Mouse (Mus musculus): ENCODE measurements around the gene Lpp. TPM values are rescaled to one million over a fixed set of nuclear protein-coding genes. Genes with fewer than 3 reads are reported as not detected.

The Lpp gene
- total RNA-seq, 2 experiments from 2014 or later: 29.5 to 32.5 TPM

DNA sequence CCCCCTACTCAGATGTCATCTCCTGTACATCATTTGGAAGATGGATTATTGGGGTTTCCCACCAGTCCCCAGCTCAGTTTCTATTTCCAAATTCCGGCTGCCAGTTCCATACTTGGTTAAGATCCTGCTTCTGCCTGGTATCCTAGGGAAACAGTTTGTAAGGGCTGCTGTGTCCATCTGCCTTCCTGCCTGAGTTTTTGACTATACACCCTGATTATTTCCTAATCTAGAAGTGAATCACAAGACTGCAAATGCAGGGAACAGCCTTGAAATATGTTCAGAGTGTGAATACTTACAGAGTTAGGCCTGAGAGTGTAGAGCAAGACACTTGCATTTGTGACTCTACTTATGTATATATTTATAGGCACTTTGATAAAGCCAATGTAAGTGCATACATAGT lies 429.6 kb downstream of the Lpp start:
- intact Hi-C loops (cut with DNase I): no loop called here
- no peak for DNase-seq

DNA sequence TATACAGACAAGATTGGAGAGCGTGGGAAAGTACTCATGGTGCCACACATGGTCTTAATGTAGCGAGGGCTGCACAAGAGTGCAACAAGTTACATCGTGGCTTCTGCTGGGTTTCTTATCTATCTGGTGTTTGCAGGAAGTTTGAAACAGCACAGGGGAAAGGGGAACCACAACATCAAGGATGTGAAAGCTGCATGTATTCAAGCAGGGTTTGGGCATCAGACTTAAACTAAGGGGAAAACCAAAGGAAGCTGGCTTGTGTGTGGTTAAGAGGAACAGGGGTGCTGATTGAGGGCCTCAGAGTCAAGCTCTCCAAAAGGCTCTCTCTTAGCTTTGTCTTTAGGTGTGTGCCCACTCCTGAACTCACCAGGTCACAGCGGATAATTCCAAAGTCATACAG lies 433.1 kb downstream of the Lpp start:
- intact Hi-C loops (cut with DNase I): no loop called here
- no peak for DNase-seq

DNA sequence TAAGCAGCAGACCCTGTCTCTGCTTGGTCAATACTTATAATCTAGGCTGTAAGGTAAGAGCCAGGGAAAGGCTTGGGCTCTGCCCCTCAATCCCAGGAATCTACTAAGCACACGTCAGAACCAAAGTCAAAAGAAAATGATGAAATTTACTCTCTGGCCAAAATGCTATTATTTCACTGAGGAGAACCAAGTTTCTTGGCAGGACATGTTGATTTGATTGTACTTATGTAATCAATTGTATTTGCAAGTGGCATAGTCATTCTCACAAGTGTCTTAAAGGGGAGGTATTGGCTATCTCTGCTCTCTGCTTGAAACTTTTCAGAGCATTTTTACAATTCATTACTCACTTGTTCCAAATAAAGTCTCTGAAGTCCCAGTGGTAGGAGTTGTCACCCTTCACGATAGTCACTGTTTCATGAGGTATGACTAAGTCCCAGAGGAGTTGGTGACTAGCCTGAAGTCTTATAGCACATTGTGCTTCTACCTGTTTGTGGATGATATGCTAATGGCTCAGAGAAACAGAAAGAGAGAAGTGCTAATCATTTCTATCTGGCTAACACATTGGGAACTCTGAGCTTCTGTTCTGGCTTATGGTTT lies 435.0 kb downstream of the Lpp start:
- no peak for DNase-seq
- intact Hi-C loops (cut with DNase I): no loop called here

DNA sequence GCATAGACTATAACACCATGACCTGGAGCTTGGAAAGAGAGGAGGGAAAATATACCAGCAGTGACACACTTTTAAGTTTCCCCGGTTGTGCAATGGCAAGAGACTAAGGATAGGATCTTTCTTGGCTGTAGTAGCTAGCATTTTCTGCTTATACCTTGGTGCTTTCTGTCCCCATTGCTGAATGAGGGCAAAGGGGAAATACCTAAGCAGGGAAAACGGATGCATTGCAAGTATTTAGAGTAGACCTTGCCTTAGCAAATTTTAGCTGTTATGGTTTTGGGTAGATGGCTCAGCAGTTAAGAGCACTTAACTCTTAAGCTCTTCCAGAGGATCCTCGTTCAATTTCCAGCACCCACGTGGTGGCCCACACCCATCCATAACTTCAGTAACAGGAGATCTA lies 436.6 kb downstream of the Lpp start:
- intact Hi-C loops (cut with DNase I): no loop called here
- DNase-seq: no peak

DNA sequence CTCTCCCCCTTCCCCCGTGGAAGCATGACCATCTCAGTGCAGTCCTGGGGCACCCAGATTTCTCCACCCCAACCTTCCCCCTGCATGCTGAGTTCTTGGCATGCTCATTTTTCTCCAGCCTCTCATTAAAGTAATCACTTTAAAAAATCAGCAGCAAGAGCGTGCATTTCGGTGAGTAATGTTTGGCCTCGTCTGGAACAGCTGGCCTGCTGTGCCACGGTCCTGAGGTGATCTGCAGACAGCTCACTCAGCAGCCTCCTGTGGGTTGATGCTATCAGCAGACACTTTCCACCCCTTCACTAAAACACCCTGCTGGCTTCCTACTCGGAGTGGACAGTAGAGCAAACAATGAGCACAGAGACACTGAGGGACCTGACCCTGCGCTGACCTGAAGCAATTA lies 437.6 kb downstream of the Lpp start:
- intact Hi-C loops (cut with DNase I): no loop called here
- DNase-seq: no peak

DNA sequence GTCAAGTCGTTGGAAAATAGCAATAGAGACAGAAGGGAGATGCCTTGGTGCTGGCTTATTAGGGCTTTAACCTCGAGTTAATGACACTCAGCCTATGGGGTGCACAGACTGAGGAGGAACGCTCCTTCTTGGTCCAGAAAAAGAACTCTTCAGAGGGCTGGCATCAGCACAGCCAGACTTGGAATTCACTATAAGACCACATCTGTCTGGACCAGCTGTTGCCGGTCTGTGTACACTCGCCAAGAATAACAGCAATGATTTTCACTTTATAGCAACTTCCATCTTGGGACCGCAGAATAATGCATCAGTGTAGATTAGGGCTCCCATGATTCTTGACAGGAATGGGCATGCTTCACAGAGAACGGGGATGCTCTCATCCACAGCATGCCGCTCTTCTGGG lies 439.9 kb downstream of the Lpp start:
- DNase-seq: peak in 1 of 2 experiments; percentile 6
- intact Hi-C loops (cut with DNase I): no loop called here

DNA sequence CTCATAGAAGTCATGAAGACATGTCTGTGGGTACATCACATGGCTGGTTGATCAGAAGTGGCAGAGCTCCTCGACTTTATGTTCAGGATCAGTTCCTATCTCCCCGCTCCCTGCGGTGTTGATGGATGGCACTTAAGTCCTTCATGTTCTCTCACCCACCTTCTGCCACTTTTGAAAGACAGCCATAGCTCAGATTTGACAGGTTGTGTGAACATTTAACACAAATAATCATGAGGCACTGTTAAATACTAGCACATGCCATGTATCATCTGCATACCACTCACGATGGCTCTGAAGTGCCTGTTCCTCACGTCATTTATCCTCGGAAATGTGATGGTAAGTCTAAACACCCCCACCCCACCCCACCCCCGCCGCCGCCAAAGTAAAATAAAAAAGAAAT lies 441.2 kb downstream of the Lpp start:
- intact Hi-C loops (cut with DNase I): no loop called here

DNA sequence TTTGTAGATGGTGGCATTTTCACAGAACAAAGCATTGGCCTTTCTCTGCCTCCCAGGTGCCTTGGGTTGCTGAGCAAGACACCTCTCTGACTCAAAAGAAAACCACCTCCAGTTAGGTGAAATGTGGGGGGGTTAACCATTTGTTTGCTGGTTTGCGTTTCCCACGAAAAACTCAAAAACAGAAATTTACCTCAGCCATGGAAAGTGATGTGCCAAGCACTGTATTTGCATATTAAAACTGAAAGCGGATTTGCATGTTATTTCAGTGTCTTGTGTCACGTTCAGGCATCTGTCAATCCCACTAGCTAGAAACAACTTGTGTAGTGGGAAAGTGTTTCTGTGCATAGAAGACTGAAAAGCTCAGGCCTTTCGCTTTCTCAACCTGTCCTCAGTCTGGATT lies 443.2 kb downstream of the Lpp start:
- intact Hi-C loops (cut with DNase I): no loop called here
- no peak for DNase-seq

More for the DNA sequence above, 441.2 kb downstream of the Lpp start:
- DNase-seq: no peak

DNA sequence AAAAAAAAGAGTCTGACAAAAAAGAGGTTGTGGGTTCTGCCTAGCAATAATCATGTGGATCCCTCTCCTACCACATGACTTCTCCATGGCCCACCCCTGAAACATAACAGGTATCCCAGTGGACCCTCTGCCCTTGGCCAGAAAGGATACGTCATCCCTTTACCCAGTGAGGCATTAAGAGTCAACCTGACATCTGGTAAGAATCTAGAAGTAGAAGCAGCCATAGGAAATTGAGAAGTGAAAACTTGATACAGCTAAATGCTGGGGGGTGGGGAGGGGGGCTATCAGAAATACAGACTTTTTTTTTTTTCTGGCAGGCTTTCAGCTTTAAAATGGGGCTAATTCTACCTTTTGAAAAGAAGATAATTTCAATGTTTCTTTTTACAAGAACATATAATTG lies 445.7 kb downstream of the Lpp start:
- intact Hi-C loops (cut with DNase I): no loop called here
- no peak for DNase-seq

DNA sequence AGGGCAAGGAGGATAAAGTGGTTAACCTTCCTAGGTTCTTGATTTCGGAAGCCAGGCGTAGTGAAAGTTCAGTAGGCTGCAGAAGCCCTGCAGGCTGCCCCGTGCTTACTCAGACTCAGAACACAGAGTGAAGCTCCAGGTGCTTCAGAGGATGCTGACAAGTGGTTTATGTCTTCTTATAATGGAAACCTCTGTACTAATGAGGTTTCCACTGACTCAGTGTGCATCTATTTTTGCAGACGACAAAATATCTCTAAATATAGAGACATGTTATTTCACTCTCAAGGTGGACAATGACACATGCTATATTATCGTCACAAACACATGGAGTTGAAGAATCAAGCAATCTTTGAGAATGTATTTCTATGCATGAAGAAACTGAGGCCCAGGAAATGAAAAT lies 446.8 kb downstream of the Lpp start:
- intact Hi-C loops (cut with DNase I): no loop called here
- no peak for DNase-seq

DNA sequence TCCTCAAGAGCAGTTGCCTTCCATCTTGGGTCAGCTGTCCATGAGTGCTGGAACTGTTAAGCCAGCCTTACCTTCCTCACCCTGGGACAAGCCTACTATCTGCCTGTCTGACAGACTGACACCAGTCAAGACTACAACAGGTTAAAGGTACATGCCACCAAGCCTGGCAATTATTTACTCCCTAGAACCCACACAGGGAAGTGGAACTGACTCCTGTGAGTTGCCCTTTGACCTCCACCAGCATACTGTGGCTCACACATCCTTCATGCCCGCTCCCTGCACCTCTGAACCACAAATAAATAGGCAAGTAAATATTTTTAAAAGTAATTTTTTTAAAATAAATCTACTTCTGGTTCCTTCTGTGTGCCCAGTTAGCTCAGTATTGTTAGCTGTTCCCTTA lies 452.8 kb downstream of the Lpp start:
- no peak for DNase-seq
- intact Hi-C loops (cut with DNase I): no loop called here

DNA sequence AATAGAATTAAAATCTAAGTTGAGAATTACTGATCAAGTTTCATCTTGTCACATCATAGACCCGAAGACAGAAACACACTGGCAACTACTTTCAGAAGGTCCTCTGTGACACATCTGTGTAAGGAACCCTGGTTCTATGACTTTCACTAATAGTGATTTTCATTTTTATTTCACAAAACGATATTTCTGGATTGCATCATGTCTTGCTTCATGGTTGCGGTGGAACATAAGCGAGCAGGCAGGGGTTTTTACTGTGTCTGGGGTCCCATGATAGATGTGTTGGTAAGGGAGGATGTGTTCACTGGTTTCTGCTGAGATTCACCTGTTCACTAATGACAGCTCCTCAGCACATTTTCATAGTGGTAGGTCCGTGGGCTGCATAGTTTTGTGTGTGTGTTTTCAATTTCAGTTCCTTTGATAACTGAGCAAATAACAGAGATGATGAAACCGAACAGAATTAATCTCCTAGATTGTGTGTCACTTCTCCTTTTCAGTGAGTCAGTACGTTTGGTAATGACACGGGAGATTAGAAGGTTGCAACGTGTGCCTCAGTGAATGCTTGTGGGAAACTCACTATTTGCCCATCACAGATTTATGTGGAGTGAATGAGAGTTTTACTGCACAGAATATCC lies 466.3 kb downstream of the Lpp start:
- no peak for DNase-seq
- intact Hi-C loops (cut with DNase I): no loop called here

DNA sequence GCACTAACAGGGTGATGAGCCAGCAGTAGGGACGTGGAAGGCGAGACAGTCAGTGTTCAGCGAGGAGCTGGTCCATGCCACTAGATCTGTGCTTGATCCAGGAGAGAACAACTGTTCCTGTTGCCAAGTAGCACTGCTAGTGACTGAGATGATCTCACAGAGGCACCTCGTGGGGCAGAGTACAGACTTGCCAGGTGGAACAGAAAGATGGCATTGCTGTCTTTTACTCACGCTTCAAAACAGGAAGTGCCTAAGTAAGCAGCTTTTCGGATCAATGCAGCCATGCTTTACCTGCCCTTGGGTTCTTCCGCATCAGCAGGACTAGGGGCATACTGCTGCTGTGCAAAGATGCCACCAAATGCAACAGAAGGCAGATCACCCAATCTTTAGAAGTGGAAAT lies 467.1 kb downstream of the Lpp start:
- DNase-seq: no peak
- intact Hi-C loops (cut with DNase I): no loop called here

DNA sequence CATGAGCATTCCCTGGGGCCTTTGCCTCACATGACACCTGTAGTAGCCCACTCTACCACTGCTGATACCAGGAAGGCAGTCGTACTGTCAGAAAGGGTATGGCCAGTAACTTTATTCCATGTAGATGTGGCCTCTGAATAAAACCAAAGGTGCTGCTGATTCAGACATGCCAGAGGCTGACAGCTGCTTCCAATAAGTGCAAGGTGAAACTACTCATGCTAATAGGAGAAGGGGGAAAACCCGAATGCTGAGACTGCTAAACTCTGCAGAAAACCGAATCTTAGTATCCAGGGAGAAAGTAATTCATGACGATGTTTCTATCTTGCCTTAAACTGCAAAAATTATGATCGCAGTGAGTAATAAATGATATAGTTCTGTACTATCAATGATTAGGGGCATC lies 468.1 kb downstream of the Lpp start:
- DNase-seq: no peak
- intact Hi-C loops (cut with DNase I): no loop called here

DNA sequence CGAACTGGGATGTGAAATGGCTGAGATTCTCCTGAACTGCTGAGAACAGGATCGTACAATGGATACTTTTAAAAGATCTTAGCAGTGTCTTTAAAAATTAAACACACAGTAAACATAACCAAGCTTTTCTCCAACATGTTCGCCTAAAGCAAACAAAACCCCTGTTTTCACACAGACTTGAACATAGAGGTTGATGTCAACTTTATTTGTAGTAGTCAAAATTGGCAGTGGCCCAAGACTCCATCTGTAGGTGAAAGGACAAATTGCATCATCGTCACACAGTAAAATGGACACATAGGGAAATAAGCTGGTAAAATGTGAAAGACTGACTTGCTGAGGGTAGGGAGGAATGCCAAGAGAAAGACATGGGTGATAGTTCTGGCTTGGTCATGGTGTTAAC lies 480.9 kb downstream of the Lpp start:
- peak in 1 of 2 experiments; percentile 47 for DNase-seq
- intact Hi-C loops (cut with DNase I): no loop called here

DNA sequence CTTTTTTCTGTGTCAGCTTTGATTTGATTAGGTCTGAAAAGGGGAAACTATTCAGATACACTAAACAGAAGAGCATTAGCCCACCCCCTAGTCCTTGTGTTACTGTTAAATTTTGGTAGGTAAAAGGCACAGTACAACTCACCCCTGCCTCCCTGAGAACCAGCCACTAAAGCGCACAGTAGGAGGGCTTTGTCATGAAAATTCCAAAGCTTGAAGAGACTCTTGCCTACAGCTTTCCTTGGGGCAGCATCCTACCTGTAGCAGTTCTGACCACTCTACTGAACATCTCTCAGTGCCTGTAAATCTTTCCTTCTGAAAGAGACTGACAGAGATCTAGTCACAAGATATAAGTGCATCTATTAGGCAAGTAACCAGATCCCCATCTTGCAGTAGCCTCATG lies 482.4 kb downstream of the Lpp start:
- no peak for DNase-seq
- intact Hi-C loops (cut with DNase I): no loop called here

DNA sequence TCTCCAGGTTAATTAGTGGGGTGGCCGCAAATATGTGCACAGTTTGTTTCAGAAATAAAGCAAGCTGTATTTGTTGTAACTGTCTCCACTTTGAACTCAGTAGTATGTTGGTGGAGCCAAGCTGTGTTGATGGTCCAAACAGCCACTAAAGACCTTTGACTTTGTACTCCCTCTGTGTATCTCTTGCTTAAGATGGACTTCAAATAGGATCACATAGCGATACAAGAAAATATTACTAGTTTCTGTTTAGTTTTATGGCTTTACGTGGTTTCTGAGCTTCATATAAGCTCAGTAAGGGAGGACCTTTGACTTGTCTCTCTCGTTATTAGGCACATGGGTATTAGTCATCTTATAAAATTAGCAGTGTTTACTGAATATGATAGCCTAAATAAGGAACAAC lies 485.7 kb downstream of the Lpp start:
- intact Hi-C loops (cut with DNase I): no loop called here

DNA sequence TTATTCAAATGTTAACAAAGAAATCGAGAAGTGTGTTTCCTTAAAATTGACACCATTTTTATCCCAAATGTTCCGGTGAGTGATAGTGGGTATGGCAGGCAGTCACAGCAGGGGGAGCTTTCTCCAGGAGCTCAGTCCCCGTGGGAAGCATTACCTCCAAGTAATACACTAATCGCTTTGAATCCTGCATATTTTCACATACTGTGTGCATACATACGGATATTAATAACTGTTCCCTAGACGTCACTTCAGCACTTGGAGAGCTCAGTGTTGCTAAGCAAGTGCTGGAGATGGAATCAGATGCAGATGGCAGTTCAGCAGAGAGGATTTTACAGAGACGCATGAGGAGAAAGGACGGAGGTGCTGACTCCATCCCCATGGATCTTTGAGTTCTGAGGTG lies 487.4 kb downstream of the Lpp start:
- DNase-seq: no peak
- intact Hi-C loops (cut with DNase I): no loop called here

More for the DNA sequence above, 485.7 kb downstream of the Lpp start:
- no peak for DNase-seq

DNA sequence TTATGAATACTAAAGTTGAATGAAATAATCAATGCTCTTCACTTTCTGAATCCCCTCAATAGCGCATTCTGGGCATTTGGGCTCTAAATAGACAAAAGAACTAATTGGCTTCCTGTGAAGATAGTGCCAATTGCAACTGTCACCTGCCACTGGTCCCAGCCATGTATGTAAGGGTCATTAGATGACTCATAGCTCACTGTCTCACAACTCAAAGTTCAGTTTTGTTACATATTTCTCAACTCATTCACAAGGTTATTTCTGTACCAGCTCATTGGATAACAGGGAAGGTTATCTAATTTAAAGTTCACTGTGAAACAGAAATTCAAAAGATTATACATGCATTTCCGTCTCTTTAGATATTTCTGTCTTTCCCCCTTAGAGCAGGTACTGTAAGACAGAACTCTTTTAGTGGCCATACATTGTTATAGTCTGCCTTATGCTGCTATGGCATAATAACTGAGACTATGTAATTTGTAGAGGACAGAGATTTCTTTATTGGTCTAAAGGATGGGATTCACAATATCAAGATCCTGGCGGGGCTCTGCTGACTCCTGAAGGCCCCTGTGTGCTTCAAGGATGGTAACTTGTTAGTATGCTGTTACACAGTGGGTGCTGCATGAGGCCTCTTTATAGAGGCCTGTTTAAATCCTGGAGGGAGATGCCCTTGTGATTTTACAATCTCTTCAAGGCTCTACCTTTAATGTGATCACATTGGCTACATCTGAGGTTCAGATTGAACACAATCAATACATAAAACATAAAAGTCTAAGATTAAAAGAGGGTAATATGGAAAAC lies 488.9 kb downstream of the Lpp start:
- DNase-seq: no peak
- intact Hi-C loops (cut with DNase I): no loop called here

DNA sequence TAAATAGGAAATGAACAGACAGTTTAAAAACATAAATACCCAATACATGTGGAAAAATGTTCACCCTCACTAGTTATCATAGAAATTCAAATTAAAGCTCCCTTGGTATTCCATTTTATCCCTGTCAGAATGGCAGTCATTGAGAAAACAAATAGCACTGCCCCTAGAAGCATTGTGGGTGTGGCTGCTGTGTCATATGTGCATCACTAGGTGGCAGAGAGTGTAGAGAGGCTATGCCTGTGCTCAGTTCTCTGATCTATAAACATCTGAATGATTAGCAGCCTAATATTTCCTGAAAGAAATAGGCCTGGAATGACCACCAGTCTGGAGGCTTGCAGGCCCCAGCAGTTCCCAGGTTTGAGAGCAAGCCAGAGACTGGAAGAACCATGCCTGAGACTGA lies 490.7 kb downstream of the Lpp start:
- intact Hi-C loops (cut with DNase I): no loop called here
- DNase-seq: no peak

DNA sequence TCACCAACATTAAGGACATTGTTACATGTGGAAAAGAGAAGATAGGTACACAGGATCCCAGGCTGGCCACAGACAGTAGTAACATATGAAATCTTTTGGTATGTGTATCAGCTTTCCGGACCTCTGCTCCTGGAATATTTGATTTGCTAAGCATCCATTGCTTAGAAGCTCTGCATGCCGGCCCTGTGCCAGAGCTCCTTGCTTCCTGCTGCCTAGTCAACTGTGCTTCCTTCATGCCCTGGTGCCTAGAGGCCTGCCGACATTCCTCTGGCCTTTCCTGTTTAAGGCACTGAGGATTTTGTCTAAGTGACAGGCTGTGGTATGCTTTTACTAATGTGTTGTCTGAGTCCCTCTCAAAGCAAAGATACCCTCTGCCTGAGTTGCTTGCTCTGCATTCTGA lies 493.0 kb downstream of the Lpp start:
- intact Hi-C loops (cut with DNase I): loop anchor here (5.0 kb wide), 2 partner anchors 176 to 899 kb away; partner anchors contain the start of genes Bcl6 and Gm37419
- DNase-seq: no peak

DNA sequence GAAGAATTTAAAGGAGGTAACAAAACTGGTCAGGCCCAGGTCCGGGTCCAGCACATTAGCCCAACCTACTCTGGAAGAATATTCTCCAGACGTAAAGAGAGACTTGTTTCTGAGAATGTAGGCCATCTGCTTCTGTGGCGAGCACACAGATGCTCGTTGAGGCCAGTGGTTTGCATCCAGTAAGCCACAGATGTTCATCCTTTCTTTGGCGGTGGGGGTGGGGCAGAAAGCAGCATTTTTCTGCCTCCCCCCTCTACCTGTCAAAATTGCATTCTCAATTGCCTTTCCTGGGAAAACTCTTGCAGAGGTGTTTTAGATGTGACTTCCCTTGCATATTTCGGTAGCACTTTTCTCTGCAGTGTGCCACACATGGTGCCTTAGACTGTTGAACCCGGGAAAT lies 493.6 kb downstream of the Lpp start:
- DNase-seq: no peak
- intact Hi-C loops (cut with DNase I): loop anchor here (5.0 kb wide), 2 partner anchors 175 to 900 kb away; partner anchors contain the start of genes Bcl6 and Gm37419
